Mouse (Mus musculus) hindbrain, embryonic 11.5 days (tissue): ENCODE results near the gene Hsp90ab1. TPM values are rescaled to one million over a fixed set of nuclear protein-coding genes. Genes with fewer than 3 reads are reported as not detected.

ENCODE experiments used
- ATAC-seq: fragments of 200-750 bp; cut with Nextera tagmentation; 2 replicates; pipeline ENCODE4 v1.8.0; 2017; ENCODE audit warnings: mild to moderate bottlenecking, moderate TSS enrichment, moderate library complexity; ENCODE audit not compliant: low FRiP score
- DNase-seq: peaks from one replicate; pipeline ENCODE4 v3.0.0-alpha.2; 2015; ENCODE audit warnings: low spot score
- H3K27ac ChIP-seq: fragments of 300-500 bp; sonication (generic); 2 replicates; pipeline ENCODE4 v1.5.1; 2014; ENCODE audit warnings: mild to moderate bottlenecking, low read depth, low read length
- H3K27me3 ChIP-seq: fragments of 300-500 bp; sonication (generic); 2 replicates; pipeline ENCODE4 v1.6.1; 2014; ENCODE audit warnings: mild to moderate bottlenecking, low read length, moderate library complexity, mixed read lengths; ENCODE audit not compliant: control insufficient read depth, insufficient read depth
- H3K36me3 ChIP-seq: fragments of 300-500 bp; sonication (generic); 2 replicates; pipeline ENCODE4 v1.6.1; 2014; ENCODE audit warnings: mild to moderate bottlenecking, low read length, moderate library complexity, mixed read lengths; ENCODE audit not compliant: control insufficient read depth, insufficient read depth
- H3K4me1 ChIP-seq: fragments of 300-500 bp; sonication (generic); replicated peaks from 2 replicates; pipeline ENCODE4 v1.6.1; 2014; ENCODE audit warnings: low read length, mixed read lengths; ENCODE audit not compliant: control insufficient read depth, insufficient read depth
- H3K4me2 ChIP-seq: fragments of 300-500 bp; sonication (generic); replicated peaks from 2 replicates; pipeline ENCODE4 v1.6.1; 2014; ENCODE audit warnings: mild to moderate bottlenecking, low read depth, low read length
- H3K4me3 ChIP-seq: fragments of 300-500 bp; sonication (generic); 2 replicates; pipeline ENCODE4 v1.5.1; 2014; ENCODE audit warnings: low read depth, low read length
- H3K9ac ChIP-seq: fragments of 300-500 bp; sonication (generic); 2 replicates; pipeline ENCODE4 v1.6.1; 2014; ENCODE audit warnings: low read depth, low read length
- H3K9me3 ChIP-seq: fragments of 300-500 bp; sonication (generic); 2 replicates; pipeline ENCODE4 v1.6.1; 2016; ENCODE audit warnings: low read length; ENCODE audit not compliant: control insufficient read depth
- WGBS: fragments of 180-500 bp; shearing (Covaris S2); extraction: QIAGEN DNeasy Blood & Tissue Kit; methylation state at CpG from one replicate; pipeline ENCODE4 v1.1.7; 2014; 5-methylcytosine and 5-hydroxymethylcytosine counted together
- polyA plus RNA-seq: library from polyadenylated mRNA; unstranded; fragments of >200 nt; fragmentation: Nextera tagmentation; extraction: Ambion mirVana; gene quantifications from 2 replicates; pipeline ENCODE4 v1.2.1, GENCODE M21; 2014

Hsp90ab1 gene
- polyA plus RNA-seq, 1 experiment from 2014 or later = 1,644 TPM

DNA sequence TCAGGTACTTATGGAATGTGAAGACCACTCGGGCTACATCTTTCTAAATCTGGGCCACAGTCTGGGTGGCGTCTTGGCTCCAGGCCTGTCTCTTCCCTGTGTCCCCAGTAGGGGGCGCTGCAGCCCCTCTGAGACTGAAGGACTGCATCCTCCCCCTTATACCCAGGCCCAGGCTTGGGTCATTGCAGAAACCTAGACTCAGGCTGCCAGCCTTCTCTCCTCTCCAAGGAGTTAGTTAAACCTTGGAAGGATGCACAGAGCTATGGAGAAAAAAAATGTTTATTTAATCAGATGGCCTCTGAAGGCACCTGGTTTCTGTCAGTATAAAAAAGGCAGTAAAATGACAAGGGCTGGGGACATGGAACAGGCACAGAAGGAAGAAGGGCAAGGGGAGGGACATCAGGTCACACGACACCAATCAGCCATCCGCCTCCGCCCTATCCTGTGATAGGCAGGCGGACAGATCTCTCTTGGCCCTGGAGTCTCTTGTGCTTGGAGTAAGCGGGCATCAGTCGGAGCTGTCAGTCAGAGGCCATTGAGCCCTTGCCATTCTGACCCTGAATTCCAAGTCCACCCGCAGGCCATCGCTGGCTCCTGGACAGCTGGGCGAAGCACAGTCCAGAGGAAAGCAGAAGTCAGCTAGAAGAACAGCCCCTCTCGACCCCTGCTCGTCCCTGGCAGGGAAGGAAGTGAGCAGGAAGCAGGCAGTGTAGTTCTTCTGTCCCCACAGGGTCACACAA, 12.0 kb upstream of the Hsp90ab1 start:
- Histone ChIP-seq H3K27ac (peak overlapping the region; percentile 37), H3K4me2 (no peak overlapping the region)
- ATAC-seq = peak; percentile 75

GRCm38 (mm10) chr17:45584096-45584896, 11.2 kb upstream of the Hsp90ab1 start:
- DNase-seq (no peak), ATAC-seq (peak; percentile 17; the same call in 1 of the 2 replicates)
- Histone ChIP-seq H3K4me3 (no peak overlapping the region), H3K36me3 (no peaks in the 10 kb centered on the region), H3K27me3 (no peaks in the 10 kb centered on the region), H3K4me2 (no peak overlapping the region), H3K27ac (0 out of 2 replicates have a peak overlapping the region, but pooled peaks have one; percentile 37), H3K9me3 (no peaks in the 10 kb centered on the region), H3K4me1 (0 out of 2 replicates have a peak, but pooled peaks cover 4% of the 10 kb centered on the region), H3K9ac (no peak overlapping the region)
- WGBS = 48% methylated on average over 12 of the region's 12 CpGs

More for the DNA sequence above, 12.0 kb upstream of the Hsp90ab1 start:
- no peaks in the 10 kb centered on the region for H3K9me3 ChIP-seq
- H3K36me3 ChIP-seq = no peaks in the 10 kb centered on the region
- WGBS = 14% methylated on average over 14 of the region's 14 CpGs
- DNase-seq = peak; percentile 90
- H3K4me3 ChIP-seq = no peak overlapping the region
- no peaks in the 10 kb centered on the region for H3K27me3 ChIP-seq
- H3K4me1 ChIP-seq = 0 out of 2 replicates have a peak, but pooled peaks cover 4% of the 10 kb centered on the region
- H3K9ac ChIP-seq = no peak overlapping the region

DNA sequence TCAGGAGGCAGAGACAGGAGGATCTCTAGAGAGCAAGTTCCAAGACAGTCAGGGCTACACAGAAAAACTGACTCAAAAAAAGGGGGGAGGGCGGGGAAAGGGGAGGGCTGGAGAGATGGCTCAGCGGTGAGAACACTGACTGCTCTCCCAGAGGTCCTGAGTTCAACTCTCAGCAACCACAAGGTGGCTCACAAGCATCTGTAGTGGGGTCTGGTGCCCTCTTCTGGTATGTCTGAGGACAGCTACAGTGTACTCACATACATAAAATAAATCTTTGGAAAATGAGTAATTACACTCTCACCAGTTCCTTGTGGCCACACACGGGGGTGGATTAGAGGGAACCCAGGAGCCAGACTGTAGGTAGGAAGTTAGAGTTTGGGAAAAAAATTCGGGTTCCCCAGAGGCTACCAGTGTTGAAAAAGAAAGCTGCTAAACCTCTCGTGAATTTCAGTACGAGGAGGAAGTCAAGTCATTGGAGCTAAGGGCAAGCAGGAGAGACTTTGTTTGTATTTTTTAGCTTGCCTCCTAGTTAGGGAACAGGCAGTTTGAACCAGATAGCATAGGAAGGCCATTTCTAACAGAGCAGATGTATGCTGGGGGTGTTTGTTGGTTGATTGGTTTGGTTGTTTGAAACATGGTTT, 9.8 kb upstream of the Hsp90ab1 start:
- H3K9ac ChIP-seq = no peak overlapping the region
- no peak overlapping the region for H3K27ac ChIP-seq
- H3K4me2 ChIP-seq = no peak overlapping the region
- DNase-seq (no peak), ATAC-seq (no peak)
- H3K4me1 ChIP-seq = 0 out of 2 replicates have a peak, but pooled peaks cover 4% of the 10 kb centered on the region
- H3K4me3 ChIP-seq = no peak overlapping the region
- no peaks in the 10 kb centered on the region for H3K27me3 ChIP-seq
- no peaks in the 10 kb centered on the region for H3K36me3 ChIP-seq
- H3K9me3 ChIP-seq = no peaks in the 10 kb centered on the region
- 72% methylated on average over 6 of the region's 6 CpGs for WGBS

DNA sequence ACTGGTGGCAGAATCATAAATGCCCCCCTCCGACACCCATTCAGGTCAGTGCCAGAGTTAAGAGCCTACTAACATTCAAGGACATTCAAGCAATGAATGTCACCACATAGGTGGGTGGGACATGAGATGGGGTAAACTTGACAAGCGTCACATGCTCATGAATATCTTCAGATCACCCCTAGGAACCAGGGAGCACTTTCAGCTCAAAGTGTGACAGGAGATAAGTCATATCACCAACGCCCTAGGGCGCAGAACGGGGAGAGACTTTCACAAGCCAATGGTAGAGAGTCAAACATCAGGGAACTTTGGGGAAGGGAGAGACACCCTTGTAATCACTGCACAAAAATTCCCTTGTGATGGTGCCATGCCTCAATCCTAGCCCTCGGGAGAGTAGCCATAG, 9.1 kb upstream of the Hsp90ab1 start:
- Histone ChIP-seq H3K4me2 (no peak overlapping the region), H3K27ac (no peak overlapping the region), H3K9me3 (no peaks in the 10 kb centered on the region), H3K9ac (no peak overlapping the region), H3K36me3 (no peaks in the 10 kb centered on the region), H3K4me3 (no peak overlapping the region), H3K27me3 (no peaks in the 10 kb centered on the region), H3K4me1 (0 out of 2 replicates have a peak, but pooled peaks cover 4% of the 10 kb centered on the region)
- no peak for DNase-seq
- ATAC-seq = no peak
- 91% methylated on average over 6 of the region's 6 CpGs for WGBS

DNA sequence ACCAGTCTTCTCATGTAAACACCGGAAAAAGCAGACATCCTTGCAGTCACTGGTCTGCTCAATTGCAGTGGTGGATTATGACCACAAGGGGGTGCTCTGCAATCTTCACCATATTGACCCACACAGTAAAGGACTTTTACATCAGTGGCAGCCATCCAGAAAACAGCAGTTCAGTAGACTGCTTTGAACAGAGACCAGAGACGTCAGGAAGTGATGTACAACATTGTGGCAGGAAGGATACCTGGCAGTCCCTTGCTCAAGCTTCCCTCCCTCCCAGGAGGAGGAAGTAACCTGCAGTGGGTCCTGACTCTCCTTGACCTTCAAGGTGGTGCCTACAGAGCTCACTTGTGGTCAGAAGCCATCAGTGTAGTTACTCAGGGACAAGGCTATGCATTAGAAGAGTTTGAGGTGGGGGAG, 8.5 kb upstream of the Hsp90ab1 start:
- no peak overlapping the region for H3K27ac ChIP-seq
- no peak overlapping the region for H3K4me3 ChIP-seq
- H3K9ac ChIP-seq = no peak overlapping the region
- no peaks in the 10 kb centered on the region for H3K27me3 ChIP-seq
- ATAC-seq (peak; percentile 28; the same call in 1 of the 2 replicates), DNase-seq (peak; percentile 80)
- no peak overlapping the region for H3K4me2 ChIP-seq
- 21% methylated on average over 2 of the region's 2 CpGs for WGBS
- H3K9me3 ChIP-seq = no peaks in the 10 kb centered on the region
- no peaks in the 10 kb centered on the region for H3K36me3 ChIP-seq
- 0 out of 2 replicates have a peak, but pooled peaks cover 4% of the 10 kb centered on the region for H3K4me1 ChIP-seq

DNA sequence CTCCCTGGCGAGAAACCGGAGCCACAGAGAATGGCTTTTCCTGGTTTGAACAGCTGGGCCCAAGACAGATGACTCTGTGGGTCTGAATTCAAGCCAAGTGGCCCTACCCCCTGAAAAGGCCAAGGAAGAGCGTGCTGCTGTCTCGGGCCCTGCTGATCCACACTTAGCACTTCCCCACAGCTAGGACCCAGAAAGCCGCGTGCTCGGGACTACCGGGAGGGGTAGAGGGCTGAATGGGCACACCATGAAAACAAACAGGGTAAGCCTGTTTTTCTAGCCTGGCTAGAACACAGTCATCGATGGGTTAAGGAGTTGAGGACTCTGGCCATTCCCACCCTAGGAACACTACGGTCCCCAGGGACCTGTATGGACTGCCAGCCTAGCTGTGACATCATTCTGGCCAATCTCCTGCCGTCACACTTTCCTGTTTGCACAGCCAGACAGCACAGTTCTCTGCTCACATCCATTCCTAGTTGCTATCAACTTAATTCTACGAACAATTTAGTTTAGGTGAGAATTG, 7.9 kb upstream of the Hsp90ab1 start:
- ATAC-seq (no peak), DNase-seq (peak; percentile 41)
- H3K36me3 ChIP-seq = no peaks in the 10 kb centered on the region
- no peak overlapping the region for H3K4me3 ChIP-seq
- no peaks in the 10 kb centered on the region for H3K9me3 ChIP-seq
- H3K4me2 ChIP-seq = no peak overlapping the region
- no peak overlapping the region for H3K27ac ChIP-seq
- H3K9ac ChIP-seq = no peak overlapping the region
- 47% methylated on average over 12 of the region's 12 CpGs for WGBS
- H3K4me1 ChIP-seq = 0 out of 2 replicates have a peak, but pooled peaks cover 4% of the 10 kb centered on the region
- no peaks in the 10 kb centered on the region for H3K27me3 ChIP-seq

- Histone ChIP-seq H3K4me1 (no peaks in the 10 kb centered on the region), H3K9me3 (no peaks in the 10 kb centered on the region), H3K27me3 (no peaks in the 10 kb centered on the region), H3K9ac (no peak overlapping the region), H3K4me2 (no peak overlapping the region), H3K36me3 (no peaks in the 10 kb centered on the region), H3K4me3 (no peak overlapping the region), H3K27ac (no peak overlapping the region)
- no peak for ATAC-seq
- WGBS = 88% methylated on average over 4 of the region's 4 CpGs
- no peak for DNase-seq
These were observed 6.5 kb upstream of the Hsp90ab1 start for GRCm38 (mm10) chr17:45579554-45579953.

GRCm38 (mm10) chr17:45578843-45579242, 5.8 kb upstream of the Hsp90ab1 start:
- DNase-seq (peak; percentile 40), ATAC-seq (no peak)
- no peak overlapping the region for H3K9ac ChIP-seq
- H3K4me2 ChIP-seq = no peak overlapping the region
- H3K27me3 ChIP-seq = no peaks in the 10 kb centered on the region
- H3K36me3 ChIP-seq = no peaks in the 10 kb centered on the region
- WGBS = 73% methylated on average over 7 of the region's 7 CpGs
- H3K4me1 ChIP-seq = no peaks in the 10 kb centered on the region
- no peak overlapping the region for H3K4me3 ChIP-seq
- H3K27ac ChIP-seq = no peak overlapping the region
- H3K9me3 ChIP-seq = no peaks in the 10 kb centered on the region
